Mouse (Mus musculus) MEL (cell line): Measurements from ENCODE around the gene Map2k5. TPM values are rescaled to one million over a fixed set of nuclear protein-coding genes. Genes with fewer than 3 reads are reported as not detected.

Experiments
- DNase-seq: peaks from one replicate; pipeline ENCODE4 v3.0.0; 2011; ENCODE audit warnings: low read depth, low spot score
- H3K27ac ChIP-seq: 2 replicates; pipeline ENCODE4 v1.5.1; 2012; ENCODE audit warnings: low read depth, mild to moderate bottlenecking, control low read depth, low read length, moderate library complexity; ENCODE audit not compliant: control insufficient read depth
- H3K27me3 ChIP-seq, 2 experiments: fragments of 150-350 bp in 1 of 2; sonication (generic) in 1 of 2; 2 replicates each; pipeline ENCODE4 v1.6.1; 2012; ENCODE audit warnings: low read length in 2 of 2, mild to moderate bottlenecking in 2 of 2, improper control_type of control experiment in 1 of 2, moderate library complexity in 1 of 2; ENCODE audit not compliant: insufficient read depth in 2 of 2, control insufficient read depth in 1 of 2
- H3K36me3 ChIP-seq, 2 experiments: 2 replicates each; pipeline ENCODE4 v1.6.1; 2012 to 2014; ENCODE audit warnings: low read length in 2 of 2, improper control_type of control experiment in 1 of 2, inconsistent platforms in 1 of 2, mild to moderate bottlenecking in 1 of 2; ENCODE audit not compliant: insufficient read depth in 2 of 2, control insufficient read depth in 1 of 2
- H3K4me1 ChIP-seq, 2 experiments: fragments of 150-350 bp in 1 of 2; sonication (generic) in 1 of 2; 2 replicates each; pipeline ENCODE4 v1.6.1; 2012; ENCODE audit warnings: low read length in 2 of 2, improper control_type of control experiment in 1 of 2, mild to moderate bottlenecking in 1 of 2; ENCODE audit not compliant: insufficient read depth in 2 of 2, control insufficient read depth in 1 of 2
- H3K4me3 ChIP-seq, 2 experiments: fragments of 150-350 bp in 1 of 2; sonication (generic) in 1 of 2; 2 replicates each; pipeline ENCODE4 v1.5.1; 2012; ENCODE audit warnings: low read depth in 2 of 2, low read length in 2 of 2, mild to moderate bottlenecking in 2 of 2, moderate library complexity in 2 of 2, control low read depth in 1 of 2, improper control_type of control experiment in 1 of 2; ENCODE audit not compliant: control insufficient read depth in 1 of 2, insufficient read depth in 1 of 2
- H3K79me2 ChIP-seq: 2 replicates; pipeline ENCODE4 v1.6.1; 2012; ENCODE audit warnings: mild to moderate bottlenecking, low read length, moderate library complexity; ENCODE audit not compliant: control insufficient read depth, poor library complexity, insufficient read depth
- H3K9ac ChIP-seq: 2 replicates; pipeline ENCODE4 v1.6.1; 2012; ENCODE audit warnings: low read depth, mild to moderate bottlenecking, control low read depth, low read length, moderate library complexity; ENCODE audit not compliant: control insufficient read depth, poor library complexity, severe bottlenecking
- H3K9me3 ChIP-seq: fragments of 150-350 bp; sonication (generic); replicated peaks from 2 replicates; pipeline ENCODE4 v1.6.1; 2012; ENCODE audit warnings: mild to moderate bottlenecking, low read length, improper control_type of control experiment, moderate library complexity; ENCODE audit not compliant: insufficient read depth
- BHLHE40 ChIP-seq: IDR thresholded peaks from 2 replicates; pipeline ENCODE4 v1.6.1; 2012; ENCODE audit warnings: low read depth, mild to moderate bottlenecking, inconsistent platforms, low read length, improper control_type of control experiment, borderline replicate concordance
- CHD2 ChIP-seq: IDR thresholded peaks from 2 replicates; pipeline ENCODE4 v1.6.1; 2011; ENCODE audit warnings: low read length, improper control_type of control experiment
- CTCF ChIP-seq, 3 experiments: IDR thresholded peaks in 2 of 3; conservative IDR thresholded peaks in 1 of 3; 2 replicates each; pipeline ENCODE4 v1.5.1; 2011 to 2012; ENCODE audit warnings: low read length in 3 of 3, low read depth in 2 of 3, mild to moderate bottlenecking in 2 of 3, improper control_type of control experiment in 1 of 3, inconsistent platforms in 1 of 3, mixed read lengths in 1 of 3, moderate library complexity in 1 of 3; ENCODE audit not compliant: control insufficient read depth in 1 of 3, insufficient read depth in 1 of 3, poor library complexity in 1 of 3, severe bottlenecking in 1 of 3
- E2F4 ChIP-seq: IDR thresholded peaks from 2 replicates; pipeline ENCODE4 v1.6.1; 2011; ENCODE audit warnings: low read depth, low read length, improper control_type of control experiment, borderline replicate concordance
- EP300 ChIP-seq, 2 experiments: IDR thresholded peaks; 2 replicates each; pipeline ENCODE4 v1.6.1; 2011; ENCODE audit warnings: improper control_type of control experiment in 2 of 2, low read length in 2 of 2, low read depth in 1 of 2, mild to moderate bottlenecking in 1 of 2
- GABPA ChIP-seq: IDR thresholded peaks from 2 replicates; pipeline ENCODE4 v1.6.1; 2012; ENCODE audit warnings: low read depth, mild to moderate bottlenecking, inconsistent platforms, low read length, improper control_type of control experiment, moderate library complexity
- GATA1 ChIP-seq: IDR thresholded peaks from 2 replicates; pipeline ENCODE4 v1.6.1; 2011; ENCODE audit warnings: low read depth, low read length, improper control_type of control experiment
- HCFC1 ChIP-seq: IDR thresholded peaks from 2 replicates; pipeline ENCODE4 v1.6.1; 2012; ENCODE audit warnings: low read depth, mild to moderate bottlenecking, inconsistent platforms, low read length, improper control_type of control experiment, moderate library complexity
- JUND ChIP-seq: IDR thresholded peaks from 2 replicates; pipeline ENCODE4 v1.6.1; 2011; ENCODE audit warnings: low read depth, mild to moderate bottlenecking, improper control_type of control experiment, low read length
- KAT2A ChIP-seq: conservative IDR thresholded peaks from 2 replicates; pipeline ENCODE4 v1.6.1; 2012; ENCODE audit warnings: low read depth, low read length, improper control_type of control experiment, inconsistent platforms
- MAFK ChIP-seq: IDR thresholded peaks from 2 replicates; pipeline ENCODE4 v1.6.1; 2011; ENCODE audit warnings: low read depth, mild to moderate bottlenecking, low read length, improper control_type of control experiment, borderline replicate concordance
- MAX ChIP-seq: IDR thresholded peaks from 2 replicates; pipeline ENCODE4 v1.6.1; 2011; ENCODE audit warnings: low read length, improper control_type of control experiment
- MXI1 ChIP-seq: IDR thresholded peaks from 2 replicates; pipeline ENCODE4 v1.6.1; 2011; ENCODE audit warnings: mild to moderate bottlenecking, low read depth, low read length, improper control_type of control experiment
- MYC ChIP-seq: IDR thresholded peaks from 2 replicates; pipeline ENCODE4 v1.6.1; 2011; ENCODE audit warnings: low read depth, mild to moderate bottlenecking, low read length, improper control_type of control experiment, moderate library complexity
- NRF1 ChIP-seq: IDR thresholded peaks from 2 replicates; pipeline ENCODE4 v1.6.1; 2014; ENCODE audit warnings: low read depth, mild to moderate bottlenecking, inconsistent platforms, low read length, improper control_type of control experiment, moderate library complexity; ENCODE audit not compliant: poor library complexity, insufficient read depth, severe bottlenecking
- TAL1 ChIP-seq: IDR thresholded peaks from 2 replicates; pipeline ENCODE4 v1.6.1; 2012; ENCODE audit warnings: mild to moderate bottlenecking, inconsistent platforms, low read length, moderate library complexity, mixed read lengths
- TBP ChIP-seq: IDR thresholded peaks from 2 replicates; pipeline ENCODE4 v1.8.0; 2011; ENCODE audit warnings: low read depth, low read length, improper control_type of control experiment
- TCF12 ChIP-seq: IDR thresholded peaks from 2 replicates; pipeline ENCODE4 v1.6.1; 2014; ENCODE audit warnings: low read depth, mild to moderate bottlenecking, inconsistent platforms, low read length, improper control_type of control experiment, moderate library complexity
- USF1 ChIP-seq: IDR thresholded peaks from 2 replicates; pipeline ENCODE4 v1.6.1; 2014; ENCODE audit warnings: low read depth, mild to moderate bottlenecking, inconsistent platforms, low read length, improper control_type of control experiment, moderate library complexity
- USF2 ChIP-seq, 2 experiments: IDR thresholded peaks; 2 replicates each; pipeline ENCODE4 v1.6.1; 2011 to 2012; ENCODE audit warnings: improper control_type of control experiment in 2 of 2, low read length in 2 of 2, borderline replicate concordance in 1 of 2, inconsistent platforms in 1 of 2, low read depth in 1 of 2, mild to moderate bottlenecking in 1 of 2; ENCODE audit not compliant: insufficient read depth in 1 of 2
- ZC3H11A ChIP-seq: IDR thresholded peaks from 2 replicates; pipeline ENCODE4 v1.6.1; 2012; ENCODE audit warnings: low read depth, mild to moderate bottlenecking, inconsistent platforms, low read length, improper control_type of control experiment
- ZMIZ1 ChIP-seq: IDR thresholded peaks from 2 replicates; pipeline ENCODE4 v1.6.1; 2012; ENCODE audit warnings: low read depth, mild to moderate bottlenecking, inconsistent platforms, low read length, improper control_type of control experiment, moderate library complexity
- polyA plus RNA-seq, 2 experiments: library from polyadenylated mRNA; stranded (reverse) in 1 of 2; unstranded in 1 of 2; fragments of >175 nt in 1 of 2; fragments of >200 nt in 1 of 2; gene quantifications; 2 replicates each; pipeline versions ENCODE4 v1.2.1 to v1.2.4; 2012; ENCODE audit warnings: low replicate concordance in 2 of 2, low read depth in 1 of 2; ENCODE audit not compliant: insufficient read length in 2 of 2, insufficient read depth in 1 of 2, missing spikeins in 1 of 2
- total RNA-seq: library from RNA; depleted of rRNA; stranded (reverse); fragments of 300-350 nt; gene quantifications from 2 replicates; pipeline ENCODE4 v1.2.3, GENCODE M21; 2012

The Map2k5 gene
- total and polyA plus RNA-seq, 3 experiments = 9.6 to 29.1 TPM; not detected in 1

- Histone ChIP-seq H3K9ac (no peak overlapping the region), H3K36me3 (no peaks in the 10 kb centered on the region), H3K27ac (no peak overlapping the region), H3K9me3 (no peaks in the 10 kb centered on the region)
- TF ChIP-seq GABPA = no peak
- no peak for TF ChIP-seq ZC3H11A
- no peak for TF ChIP-seq MXI1
- no peak for TF ChIP-seq ZMIZ1
- TF ChIP-seq, all 39 proteins: peak for 0
- Histone ChIP-seq H3K79me2 (no peaks in the 10 kb centered on the region), H3K27me3 (no peaks in the 10 kb centered on the region), H3K4me1 (no peaks in the 10 kb centered on the region), H3K4me3 (no peak overlapping the region)
- no peak for DNase-seq
Observed at GRCm38 (mm10) chr9:63234356-63234755, 143.3 kb downstream of the Map2k5 start.

GRCm38 (mm10) chr9:63230289-63230688 lies 147.4 kb downstream of the Map2k5 start:
- Histone ChIP-seq H3K79me2 (no peaks in the 10 kb centered on the region), H3K36me3 (no peaks in the 10 kb centered on the region), H3K4me3 (no peak overlapping the region), H3K27ac (no peak overlapping the region), H3K9me3 (no peaks in the 10 kb centered on the region), H3K4me1 (no peaks in the 10 kb centered on the region), H3K27me3 (no peaks in the 10 kb centered on the region), H3K9ac (no peak overlapping the region)
- no peak for DNase-seq
- TF ChIP-seq GATA1 = no peak
- TF ChIP-seq KAT2A = no peak
- no peak for TF ChIP-seq MAFK
- TF ChIP-seq EP300 (IDR thresholded peaks at IDR 0.05; ENCODE audit: low read depth in 1 of 2, low read length in 2 of 2) = no peak
- no peak for TF ChIP-seq E2F4
- TF ChIP-seq TAL1 = no peak
- TF ChIP-seq JUND = no peak
- no peak for TF ChIP-seq CTCF (IDR thresholded peaks at IDR 0.05 in 2 of 3, conservative IDR thresholded peaks at IDR 0.05 in 1 of 3; ENCODE audit: control insufficient read depth in 1 of 3, insufficient read depth in 1 of 3, low read depth in 2 of 3, low read length in 3 of 3, poor library complexity in 1 of 3, severe bottlenecking in 1 of 3)
- no peak for TF ChIP-seq BHLHE40
- TF ChIP-seq MYC = no peak
- no peak for TF ChIP-seq USF2 (IDR thresholded peaks at IDR 0.05; ENCODE audit: borderline replicate concordance in 1 of 2, insufficient read depth in 1 of 2, low read depth in 1 of 2, low read length in 2 of 2)
- no peak for TF ChIP-seq TBP
- no peak for TF ChIP-seq TCF12
- no peak for TF ChIP-seq ZC3H11A
- TF ChIP-seq CHD2 = no peak
- no peak for TF ChIP-seq USF1
- TF ChIP-seq MAX = no peak
- no peak for TF ChIP-seq NRF1
- TF ChIP-seq HCFC1 = no peak
